Mouse (Mus musculus) cerebellum, adult 11 months (tissue): ENCODE results near the gene Cacnb3.

Source experiments
- DNase-seq: peaks from one replicate; pipeline ENCODE4 v3.0.0; 2022

The Cacnb3 gene

DNA sequence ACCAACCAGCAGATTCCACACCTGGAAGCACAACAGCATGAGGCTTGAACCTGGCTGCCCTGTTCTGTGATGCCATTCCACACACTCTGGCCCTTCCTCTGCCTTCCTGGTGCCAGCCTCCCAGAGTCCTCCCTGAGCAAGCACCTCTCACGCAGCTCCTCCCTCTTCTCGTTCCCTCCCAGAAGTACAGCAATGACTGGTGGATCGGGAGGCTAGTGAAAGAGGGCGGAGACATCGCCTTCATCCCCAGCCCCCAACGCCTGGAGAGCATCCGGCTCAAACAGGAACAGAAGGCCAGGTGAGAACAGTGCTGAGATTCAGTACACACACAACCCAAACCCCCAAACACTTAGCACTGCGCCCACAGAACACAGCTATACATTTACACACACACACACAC is 9.5 kb downstream of the Cacnb3 start:
- DNase-seq = no peak

DNA sequence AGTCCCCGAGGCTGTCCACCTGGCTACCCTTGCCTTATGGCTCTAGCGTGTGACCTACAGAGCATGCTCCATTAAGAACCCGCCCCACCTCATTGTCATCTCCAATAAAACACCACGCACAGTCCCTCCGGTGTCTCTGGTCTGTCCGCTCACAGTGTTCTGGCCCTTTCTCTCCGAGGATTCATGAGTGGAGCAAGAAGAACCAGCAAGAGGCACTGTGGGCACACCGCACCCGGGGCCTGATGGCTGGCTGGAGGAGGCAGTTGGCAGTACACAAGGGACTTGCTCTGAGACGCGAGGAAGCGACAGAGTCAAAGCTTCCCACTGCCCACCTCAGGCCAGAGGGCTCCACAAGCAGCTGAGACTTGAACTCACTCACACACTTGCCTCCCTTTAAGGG is 13.8 kb downstream of the Cacnb3 start:
- no peak for DNase-seq

- no peak for DNase-seq
Observed at GRCm38 (mm10) chr15:98645057-98646026, 14.7 kb downstream of the Cacnb3 start.

- DNase-seq = no peak
Observed at GRCm38 (mm10) chr15:98646737-98647136, 16.1 kb downstream of the Cacnb3 start.

DNA sequence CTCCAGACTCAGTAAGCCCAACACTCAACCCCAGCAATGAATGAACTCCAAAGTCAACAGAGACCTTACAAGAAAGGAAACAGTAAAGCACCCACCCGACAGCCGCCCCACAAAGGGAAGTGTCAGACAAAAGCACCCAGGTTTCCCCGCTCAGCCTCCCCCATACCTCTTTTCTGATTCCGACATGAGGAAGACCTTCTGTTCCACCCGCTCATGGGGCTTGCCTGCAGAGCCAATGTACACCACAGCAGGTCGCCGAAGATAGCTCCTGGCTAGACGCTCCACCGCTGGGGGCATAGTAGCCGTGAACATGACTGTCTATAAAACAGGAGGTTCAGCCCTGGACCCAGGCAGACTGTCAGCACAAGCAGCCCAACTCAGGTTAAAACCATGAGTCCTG is 16.7 kb downstream of the Cacnb3 start:
- DNase-seq = no peak

- DNase-seq = no peak
Observed at GRCm38 (mm10) chr15:98648071-98648470, 17.4 kb downstream of the Cacnb3 start.

DNA sequence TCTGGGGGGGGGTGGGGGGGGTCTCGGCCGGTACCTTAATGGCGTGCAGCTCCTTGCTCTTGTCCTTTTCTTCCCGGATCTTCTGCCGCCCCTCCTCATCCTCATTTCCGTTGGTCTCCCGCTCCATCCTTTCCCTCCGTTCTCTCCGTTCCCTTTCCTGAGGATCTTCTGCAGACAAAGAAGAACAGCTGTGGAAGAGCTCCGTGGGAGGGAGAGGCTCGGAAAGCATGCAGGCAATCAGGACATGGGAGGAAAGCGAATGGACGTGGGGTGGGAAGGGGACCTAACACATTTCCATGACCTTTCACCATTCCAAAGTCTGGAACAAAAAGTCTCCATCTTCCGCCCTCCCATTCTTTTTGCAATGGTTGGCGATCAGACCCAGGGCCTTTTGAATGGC is 20.8 kb downstream of the Cacnb3 start:
- no peak for DNase-seq

GRCm38 (mm10) chr15:98652174-98652573 is 21.5 kb downstream of the Cacnb3 start:
- no peak for DNase-seq

GRCm38 (mm10) chr15:98656982-98657751 is 26.5 kb downstream of the Cacnb3 start:
- no peak for DNase-seq

DNA sequence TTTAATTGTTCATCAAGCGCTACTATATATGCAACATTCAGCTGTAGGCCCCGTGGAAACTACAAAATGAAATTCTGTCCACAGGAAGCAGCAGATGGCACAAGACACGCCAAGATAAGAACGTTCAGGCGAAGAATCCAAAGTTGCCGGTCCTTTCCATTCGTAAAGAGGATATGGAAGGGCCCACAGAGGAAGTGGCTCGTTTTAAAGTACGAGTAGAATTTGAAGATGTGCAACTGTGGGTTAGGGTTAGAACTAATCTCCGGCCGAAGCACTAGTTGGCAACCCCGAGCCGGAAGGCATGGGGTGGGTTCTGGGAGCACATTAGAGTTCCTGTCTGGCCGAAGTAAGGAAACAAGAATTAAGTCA is 31.5 kb downstream of the Cacnb3 start:
- DNase-seq = no peak

GRCm38 (mm10) chr15:98662567-98663545 is 32.2 kb downstream of the Cacnb3 start, which contains the start of gene Ddx23:
Gene Ddx23 (minus strand): TSS chr15:98662894.
- DNase-seq = peak; percentile 92

GRCm38 (mm10) chr15:98664042-98664907 is 33.6 kb downstream of the Cacnb3 start:
- DNase-seq = no peak

GRCm38 (mm10) chr15:98672592-98672991 is 42.0 kb downstream of the Cacnb3 start:
- DNase-seq = no peak

DNA sequence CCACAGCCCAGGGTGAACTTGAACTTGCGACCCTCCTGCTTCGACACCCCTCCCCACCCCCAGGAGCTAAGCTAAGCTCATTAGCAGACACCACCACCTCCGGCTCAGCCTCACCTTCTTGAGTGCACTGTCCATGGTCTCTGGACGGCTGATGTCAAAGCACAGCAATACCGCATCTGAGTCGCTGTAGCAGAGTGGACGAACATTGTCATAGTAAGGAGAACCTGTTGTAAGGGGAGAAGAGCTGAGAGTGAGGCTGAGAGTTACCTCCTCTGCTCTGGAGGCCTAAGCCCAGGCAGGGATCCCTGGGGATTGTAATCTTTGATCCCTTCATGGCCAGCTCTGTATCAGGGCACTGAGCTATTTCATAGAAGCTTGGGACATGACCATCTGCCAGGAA is 43.1 kb downstream of the Cacnb3 start:
- DNase-seq = no peak

DNA sequence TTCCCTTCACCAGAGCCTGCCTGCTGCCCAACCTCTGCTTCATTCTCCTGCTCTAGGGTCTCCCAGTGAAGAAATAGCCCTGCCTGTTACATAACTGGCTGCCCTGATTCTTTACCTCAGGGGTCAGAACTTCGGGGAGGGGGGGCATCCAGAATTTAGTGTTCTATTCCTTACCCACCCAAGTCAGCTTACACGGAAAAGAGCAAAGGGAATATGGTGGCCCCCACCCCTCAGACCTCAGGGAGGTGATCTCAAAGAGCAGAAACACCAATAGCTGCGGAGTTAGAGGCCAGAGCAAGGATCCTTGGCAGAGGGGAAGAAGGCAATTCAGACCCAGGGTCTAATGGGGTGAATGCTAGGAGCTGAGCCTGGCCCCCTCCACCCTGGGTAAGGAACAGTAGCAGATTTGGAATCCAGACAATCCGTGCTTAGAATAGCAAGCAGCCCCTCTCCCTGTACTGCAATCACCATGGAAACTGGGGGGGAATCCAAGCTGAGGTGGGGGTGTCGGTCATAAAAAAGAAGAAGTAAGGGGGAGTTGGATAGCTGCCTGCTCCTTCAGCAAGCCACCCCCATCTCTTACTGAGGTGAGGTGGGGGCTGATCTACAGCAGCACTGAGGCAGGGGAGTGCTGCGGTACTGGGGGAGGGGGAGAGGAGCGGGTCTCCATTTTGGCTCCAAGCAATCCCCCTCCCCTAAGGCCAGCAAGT is 43.8 kb downstream of the Cacnb3 start:
- DNase-seq = no peak

DNA sequence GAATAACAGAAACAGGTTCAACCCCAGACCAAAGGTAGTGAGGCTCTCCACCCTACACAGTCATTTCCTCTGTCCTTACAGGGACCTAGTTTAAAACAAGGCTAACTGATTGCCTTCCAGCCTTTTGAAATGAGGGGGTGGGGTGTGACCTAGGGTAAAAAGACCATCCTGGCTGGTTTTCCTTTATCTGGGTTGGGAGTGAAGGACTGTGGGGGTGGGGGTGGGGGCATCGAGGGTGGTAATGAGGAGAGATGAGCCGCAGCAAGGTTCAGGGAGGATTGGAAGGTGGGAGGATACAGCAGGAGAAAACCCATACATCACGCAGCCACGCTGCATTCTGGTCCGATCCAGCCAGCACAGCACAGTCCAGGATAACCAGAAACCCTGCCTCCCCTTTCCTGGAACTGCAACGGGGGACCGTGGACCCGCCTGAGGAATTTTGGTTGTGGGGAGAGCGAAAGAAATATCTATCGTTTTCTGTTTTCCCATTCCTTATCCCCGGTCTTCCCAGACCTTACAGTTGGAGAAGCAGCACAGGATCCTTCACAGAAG is 44.4 kb downstream of the Cacnb3 start:
- DNase-seq = no peak

- DNase-seq = no peak
Observed at GRCm38 (mm10) chr15:98675634-98676250, 45.1 kb downstream of the Cacnb3 start.

DNA sequence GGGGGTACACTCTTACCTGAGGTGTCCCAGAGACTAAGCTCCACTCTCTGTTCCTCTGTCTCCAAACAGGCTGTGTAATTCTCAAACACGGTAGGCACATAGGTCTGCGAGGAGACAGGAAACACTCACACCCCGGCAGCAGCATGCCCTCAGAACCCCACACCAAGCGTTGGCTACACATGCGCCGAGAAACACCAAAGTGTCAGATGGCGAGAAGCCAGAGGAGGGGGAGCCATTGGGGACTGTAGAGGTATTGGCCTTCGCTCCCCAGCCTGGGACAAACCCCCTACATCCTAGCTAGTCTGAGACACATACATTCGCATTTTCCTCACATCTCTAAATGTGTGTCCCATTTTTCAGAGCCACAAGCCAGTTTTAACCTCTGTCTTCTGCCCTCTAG is 45.8 kb downstream of the Cacnb3 start:
- DNase-seq = peak; percentile 57

GRCm38 (mm10) chr15:98676940-98677728 is 46.5 kb downstream of the Cacnb3 start, which contains the start of gene Rnd1:
Gene Rnd1 (minus strand): TSS chr15:98677461.
- peak; percentile 88 for DNase-seq
